Mouse (Mus musculus): ENCODE measurements at regions not wholly inside any gene's neighbourhood (a gene's known extent, or its start where the extent isn't known, plus 50 kb on each side); places are given as distances from the start of the nearest gene placed in this dataset.

DNA sequence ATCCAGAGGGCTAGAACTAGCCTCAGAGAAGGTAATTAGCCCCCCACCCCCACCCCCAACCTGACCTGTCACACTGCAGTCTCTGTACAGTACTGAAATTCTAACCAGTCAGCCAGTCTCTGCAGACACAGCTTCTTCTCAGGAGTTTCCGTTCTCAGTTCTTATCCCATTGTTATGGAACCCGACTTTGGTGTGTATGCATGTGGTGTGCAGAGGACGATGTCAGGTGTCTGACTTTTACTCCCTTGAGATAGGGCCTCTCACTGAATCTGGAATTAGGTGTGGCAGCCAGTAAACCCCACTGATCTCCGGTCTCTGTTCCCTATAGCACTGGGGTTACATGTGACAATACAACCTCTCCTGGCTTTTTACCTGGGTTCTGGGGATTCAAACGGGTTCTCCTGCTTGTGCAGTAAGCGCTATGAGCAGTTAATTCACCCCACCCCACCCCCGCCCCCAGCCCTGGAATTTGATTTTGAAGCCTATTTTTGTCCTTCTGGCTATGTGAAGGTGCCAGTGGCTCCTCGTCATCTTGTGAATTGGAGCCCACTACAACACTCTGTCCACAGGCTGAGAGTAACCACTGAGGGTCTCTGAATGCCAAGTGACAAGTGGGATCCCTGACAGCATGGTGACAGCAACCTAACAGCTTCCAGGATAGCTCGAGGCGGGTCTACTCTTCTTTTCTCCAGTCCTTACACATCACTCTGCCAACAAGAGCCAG is 429.4 kb downstream of the Fut8 start:
- Histone ChIP-seq H3K4me2 (ENCODE audit: low read length) (no peak overlapping the region), H3K27ac (replicated peaks in 1 of 2; ENCODE audit: control insufficient read depth in 1 of 2, insufficient read depth in 1 of 2, low read depth in 2 of 2, low read length in 2 of 2) (no peak overlapping the region), H3K9me3 (ENCODE audit: control insufficient read depth, low read length) (no peaks in the 10 kb centered on the region), H3K4me3 (ENCODE audit: control insufficient read depth in 1 of 2, insufficient read depth in 1 of 2, low read depth in 1 of 2, low read length in 2 of 2) (no peak overlapping the region), H3K27me3 (ENCODE audit: control insufficient read depth, insufficient read depth, low read length) (peaks cover 19% of the 10 kb centered on the region; the same call in 1 of the 2 replicates), H3K36me3 (ENCODE audit: control insufficient read depth, insufficient read depth, low read length) (no peaks in the 10 kb centered on the region), H3K9ac (ENCODE audit: low read length) (no peak overlapping the region), H3K4me1 (ENCODE audit: control insufficient read depth in 2 of 2, insufficient read depth in 2 of 2, low read length in 2 of 2) (peaks cover 12 to 20% of the 10 kb centered on the region in 2 experiments)
- ATAC-seq (ENCODE audit: insufficient number of reproducible peaks, insufficient read depth, low FRiP score, low read depth), result no peak
- 41% methylated on average over 10 of the region's 10 CpGs for WGBS

DNA sequence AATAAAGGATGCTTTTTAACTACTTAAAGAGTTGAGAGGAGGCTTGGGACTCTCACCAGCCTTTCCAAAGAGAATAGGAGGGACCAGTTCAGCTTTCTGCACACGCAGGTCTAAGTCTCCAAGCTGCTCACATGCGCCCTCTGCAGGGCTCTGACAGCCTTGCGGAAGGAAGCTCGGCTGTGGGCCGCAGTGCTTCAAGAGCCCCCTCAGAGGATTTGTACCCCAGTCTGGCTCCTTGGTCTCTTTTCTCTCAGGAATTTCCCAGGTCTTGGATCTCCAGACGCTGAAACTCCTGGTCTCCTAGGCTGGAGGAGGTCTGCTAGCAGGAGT is 429.9 kb downstream of the Fut8 start:
- 0 out of 2 replicates have a peak overlapping the region, but pooled peaks have one; percentile 15 for H3K4me2 ChIP-seq (ENCODE audit: low read length)
- H3K36me3 ChIP-seq (ENCODE audit: control insufficient read depth, insufficient read depth, low read length), result no peaks in the 10 kb centered on the region
- H3K4me1 ChIP-seq (ENCODE audit: control insufficient read depth in 2 of 2, insufficient read depth in 2 of 2, low read length in 2 of 2), result peaks cover 12 to 20% of the 10 kb centered on the region in 2 experiments
- no peak for ATAC-seq (ENCODE audit: insufficient number of reproducible peaks, insufficient read depth, low FRiP score, low read depth)
- H3K27ac ChIP-seq (replicated peaks in 1 of 2; ENCODE audit: control insufficient read depth in 1 of 2, insufficient read depth in 1 of 2, low read depth in 2 of 2, low read length in 2 of 2), result no peak overlapping the region
- no peak overlapping the region for H3K9ac ChIP-seq (ENCODE audit: low read length)
- no peaks in the 10 kb centered on the region for H3K9me3 ChIP-seq (ENCODE audit: control insufficient read depth, low read length)
- H3K27me3 ChIP-seq (ENCODE audit: control insufficient read depth, insufficient read depth, low read length), result peaks cover 19% of the 10 kb centered on the region; the same call in 1 of the 2 replicates
- no peak overlapping the region for H3K4me3 ChIP-seq (ENCODE audit: control insufficient read depth in 1 of 2, insufficient read depth in 1 of 2, low read depth in 1 of 2, low read length in 2 of 2)
- WGBS, result 2% methylated on average over 6 of the region's 6 CpGs

DNA sequence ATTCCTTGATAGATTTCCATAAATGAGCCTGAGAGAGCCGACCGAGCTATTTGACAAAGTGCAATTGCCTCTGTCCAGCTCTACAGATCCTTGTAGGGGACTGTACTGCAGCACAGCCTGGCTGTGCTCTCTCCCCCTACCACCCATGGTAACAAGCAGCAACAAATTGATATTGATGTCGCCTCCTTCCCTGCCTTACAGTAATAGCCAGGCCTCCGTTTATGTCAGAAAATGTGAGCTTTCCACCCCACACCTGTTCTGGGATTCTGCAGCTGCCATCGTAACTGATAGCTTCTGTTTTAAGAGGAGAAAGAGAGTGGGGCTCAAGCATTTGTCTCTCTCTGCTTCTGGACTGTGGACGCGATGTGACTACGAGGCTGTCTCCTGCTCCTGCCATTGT is 432.6 kb downstream of the Fut8 start:
- no peak for ATAC-seq (ENCODE audit: insufficient number of reproducible peaks, insufficient read depth, low FRiP score, low read depth)
- Histone ChIP-seq H3K4me1 (ENCODE audit: control insufficient read depth in 2 of 2, insufficient read depth in 2 of 2, low read length in 2 of 2) (peaks cover 6 to 13% of the 10 kb centered on the region in 2 experiments), H3K27me3 (ENCODE audit: control insufficient read depth, insufficient read depth, low read length) (peaks cover 19% of the 10 kb centered on the region; the same call in 1 of the 2 replicates), H3K4me3 (ENCODE audit: control insufficient read depth in 1 of 2, insufficient read depth in 1 of 2, low read depth in 1 of 2, low read length in 2 of 2) (no peak overlapping the region), H3K9me3 (ENCODE audit: control insufficient read depth, low read length) (no peaks in the 10 kb centered on the region), H3K36me3 (ENCODE audit: control insufficient read depth, insufficient read depth, low read length) (no peaks in the 10 kb centered on the region), H3K4me2 (ENCODE audit: low read length) (no peak overlapping the region), H3K27ac (replicated peaks in 1 of 2; ENCODE audit: control insufficient read depth in 1 of 2, insufficient read depth in 1 of 2, low read depth in 2 of 2, low read length in 2 of 2) (no peak overlapping the region), H3K9ac (ENCODE audit: low read length) (no peak overlapping the region)
- WGBS, result 74% methylated on average over 8 of the region's 8 CpGs

DNA sequence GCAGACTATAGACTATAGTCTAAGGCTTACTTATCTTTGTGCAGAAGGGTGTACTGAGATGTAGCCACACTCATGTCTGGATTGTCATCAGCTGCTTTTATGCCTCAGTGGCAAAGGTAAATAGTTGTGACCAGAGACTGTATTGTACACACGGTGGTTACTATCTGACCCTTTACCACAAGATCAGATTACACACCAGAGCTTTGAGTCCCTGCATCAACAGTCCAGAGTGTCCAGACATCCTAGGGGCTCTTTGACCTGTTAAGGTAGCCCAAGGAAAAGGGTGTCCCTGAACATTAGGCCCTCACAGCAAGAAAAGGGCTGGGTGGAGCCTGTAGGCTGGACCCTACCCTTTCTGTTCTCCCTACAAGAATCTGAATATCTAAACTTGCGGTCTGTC is 436.4 kb downstream of the Fut8 start:
- no peaks in the 10 kb centered on the region for H3K9me3 ChIP-seq (ENCODE audit: control insufficient read depth, low read length)
- WGBS, result 73% methylated on average over 2 of the region's 2 CpGs
- H3K36me3 ChIP-seq (ENCODE audit: control insufficient read depth, insufficient read depth, low read length), result no peaks in the 10 kb centered on the region
- H3K27me3 ChIP-seq (ENCODE audit: control insufficient read depth, insufficient read depth, low read length), result peaks cover 19% of the 10 kb centered on the region; the same call in 1 of the 2 replicates
- ATAC-seq (ENCODE audit: insufficient number of reproducible peaks, insufficient read depth, low FRiP score, low read depth), result no peak
- H3K27ac ChIP-seq (replicated peaks in 1 of 2; ENCODE audit: control insufficient read depth in 1 of 2, insufficient read depth in 1 of 2, low read depth in 2 of 2, low read length in 2 of 2), result no peak overlapping the region
- no peak overlapping the region for H3K4me2 ChIP-seq (ENCODE audit: low read length)
- H3K4me1 ChIP-seq (ENCODE audit: control insufficient read depth in 2 of 2, insufficient read depth in 2 of 2, low read length in 2 of 2), result no peaks in the 10 kb centered on the region; a peak in 1 of 4 replicates
- H3K9ac ChIP-seq (ENCODE audit: low read length), result no peak overlapping the region
- no peak overlapping the region for H3K4me3 ChIP-seq (ENCODE audit: control insufficient read depth in 1 of 2, insufficient read depth in 1 of 2, low read depth in 1 of 2, low read length in 2 of 2)

DNA sequence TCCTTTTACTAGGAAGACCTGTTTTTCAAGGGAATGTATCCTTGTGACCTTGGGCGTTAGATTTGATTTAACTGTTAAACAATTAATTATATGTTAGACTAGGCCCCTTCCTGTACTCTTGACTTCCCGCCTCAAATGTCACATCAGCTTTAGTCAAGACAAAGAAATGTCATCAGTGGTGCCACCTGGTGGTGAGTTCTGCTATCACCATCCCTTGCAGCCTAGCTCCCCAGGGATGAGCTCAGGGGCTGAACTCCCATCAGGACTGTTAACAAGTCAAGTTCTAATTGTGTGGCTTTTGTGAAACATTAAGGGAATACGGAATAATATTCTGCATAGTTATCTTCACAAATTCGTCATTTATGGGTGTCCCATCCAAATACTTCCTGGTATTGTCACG is 436.8 kb downstream of the Fut8 start:
- Histone ChIP-seq H3K36me3 (ENCODE audit: control insufficient read depth, insufficient read depth, low read length) (no peaks in the 10 kb centered on the region), H3K27me3 (ENCODE audit: control insufficient read depth, insufficient read depth, low read length) (peaks cover 19% of the 10 kb centered on the region; the same call in 1 of the 2 replicates), H3K4me1 (ENCODE audit: control insufficient read depth in 2 of 2, insufficient read depth in 2 of 2, low read length in 2 of 2) (no peaks in the 10 kb centered on the region; a peak in 1 of 4 replicates), H3K27ac (replicated peaks in 1 of 2; ENCODE audit: control insufficient read depth in 1 of 2, insufficient read depth in 1 of 2, low read depth in 2 of 2, low read length in 2 of 2) (no peak overlapping the region), H3K4me2 (ENCODE audit: low read length) (no peak overlapping the region), H3K9ac (ENCODE audit: low read length) (no peak overlapping the region), H3K9me3 (ENCODE audit: control insufficient read depth, low read length) (no peaks in the 10 kb centered on the region), H3K4me3 (ENCODE audit: control insufficient read depth in 1 of 2, insufficient read depth in 1 of 2, low read depth in 1 of 2, low read length in 2 of 2) (no peak overlapping the region)
- WGBS, result 74% methylated on average over 5 of the region's 5 CpGs
- no peak for ATAC-seq (ENCODE audit: insufficient number of reproducible peaks, insufficient read depth, low FRiP score, low read depth)

DNA sequence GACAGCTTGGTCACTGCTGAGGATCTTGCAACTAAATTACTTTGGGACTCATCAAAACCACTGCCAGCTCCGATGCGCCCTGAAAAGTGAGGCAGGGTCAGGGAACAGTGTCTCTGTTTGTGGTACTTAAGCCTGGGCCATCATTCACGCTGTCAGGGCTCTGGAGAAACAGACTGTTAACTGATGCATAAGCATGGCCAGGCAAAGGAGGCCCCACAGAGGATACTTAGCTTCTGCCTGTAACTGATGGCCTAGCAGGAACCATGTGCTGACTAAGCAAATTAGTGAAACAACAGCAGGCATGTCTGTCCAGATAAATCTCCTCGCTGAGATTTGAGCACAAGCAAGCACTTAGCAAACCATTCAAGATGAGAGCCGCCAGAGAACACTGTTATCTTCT is 440.1 kb downstream of the Fut8 start:
- Histone ChIP-seq H3K27me3 (ENCODE audit: control insufficient read depth, insufficient read depth, low read length) (0 out of 2 replicates have a peak, but pooled peaks cover 3% of the 10 kb centered on the region), H3K27ac (replicated peaks in 1 of 2; ENCODE audit: control insufficient read depth in 1 of 2, insufficient read depth in 1 of 2, low read depth in 2 of 2, low read length in 2 of 2) (no peak overlapping the region), H3K4me3 (ENCODE audit: control insufficient read depth in 1 of 2, insufficient read depth in 1 of 2, low read depth in 1 of 2, low read length in 2 of 2) (no peak overlapping the region), H3K4me1 (ENCODE audit: control insufficient read depth in 2 of 2, insufficient read depth in 2 of 2, low read length in 2 of 2) (no peaks in the 10 kb centered on the region; a peak in 1 of 4 replicates), H3K36me3 (ENCODE audit: control insufficient read depth, insufficient read depth, low read length) (no peaks in the 10 kb centered on the region), H3K9ac (ENCODE audit: low read length) (no peak overlapping the region), H3K9me3 (ENCODE audit: control insufficient read depth, low read length) (no peaks in the 10 kb centered on the region), H3K4me2 (ENCODE audit: low read length) (no peak overlapping the region)
- WGBS, result 36% methylated on average over 5 of the region's 5 CpGs
- ATAC-seq (ENCODE audit: insufficient number of reproducible peaks, insufficient read depth, low FRiP score, low read depth), result no peak

DNA sequence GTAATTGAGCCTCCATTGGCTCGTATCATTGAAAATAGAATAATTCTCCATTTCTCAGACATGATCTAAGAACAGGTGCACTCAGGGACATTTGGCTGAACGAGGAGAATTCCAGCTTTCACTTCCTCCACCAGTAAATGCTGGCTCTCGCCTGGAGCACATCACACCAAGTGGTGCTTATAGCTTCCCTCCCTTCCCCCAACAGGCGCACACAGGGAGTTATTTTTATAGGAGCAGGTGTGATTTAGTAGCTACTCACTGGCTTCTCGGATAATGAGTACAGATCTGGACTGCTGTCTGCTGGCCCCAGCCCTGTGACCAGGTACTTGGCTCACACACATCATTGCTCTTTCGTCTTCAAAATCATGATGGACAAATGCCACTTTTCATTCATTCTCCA is 456.2 kb downstream of the Fut8 start:
- ATAC-seq (ENCODE audit: insufficient number of reproducible peaks, insufficient read depth, low FRiP score, low read depth), result no peak
- H3K27ac ChIP-seq (replicated peaks in 1 of 2; ENCODE audit: control insufficient read depth in 1 of 2, insufficient read depth in 1 of 2, low read depth in 2 of 2, low read length in 2 of 2), result no peak overlapping the region
- no peak overlapping the region for H3K4me2 ChIP-seq (ENCODE audit: low read length)
- peaks cover 0 to 19% of the 10 kb centered on the region in 2 experiments; a peak in 3 of 4 replicates for H3K4me1 ChIP-seq (ENCODE audit: control insufficient read depth in 2 of 2, insufficient read depth in 2 of 2, low read length in 2 of 2)
- H3K36me3 ChIP-seq (ENCODE audit: control insufficient read depth, insufficient read depth, low read length), result no peaks in the 10 kb centered on the region
- H3K9ac ChIP-seq (ENCODE audit: low read length), result no peak overlapping the region
- 50% methylated on average over 6 of the region's 6 CpGs for WGBS
- no peaks in the 10 kb centered on the region for H3K27me3 ChIP-seq (ENCODE audit: control insufficient read depth, insufficient read depth, low read length)
- H3K4me3 ChIP-seq (ENCODE audit: control insufficient read depth in 1 of 2, insufficient read depth in 1 of 2, low read depth in 1 of 2, low read length in 2 of 2), result no peak overlapping the region
- no peaks in the 10 kb centered on the region for H3K9me3 ChIP-seq (ENCODE audit: control insufficient read depth, low read length)
